Comparison of ENCODE assay signal across 8 mouse cellular contexts in genomic region chr11:66985136-66985702, GRCm38 (mm10). TPM values are rescaled to one million over a fixed set of nuclear protein-coding genes. Genes with fewer than 3 reads are reported as not detected.
A peak's percentile ranks its signal among the peaks of the same experiment; 100 is the strongest.
DNase-seq lines count a peak whose midpoint lies in the region; ATAC-seq and TF ChIP-seq lines count a peak whose summit lies in the region.

No protein-coding gene starts in this region.

- H3K27me3 ChIP-seq in Patski: peaks cover 47% of the 10 kb centered on the region
- H3K27me3 ChIP-seq in neural tube, embryonic 12.5 days (replicated peaks): no peaks in the 10 kb centered on the region

- POLR2A ChIA-PET in Patski (lab: Charles Lee): no interaction called here

- H3K36me3 ChIP-seq in neural tube, embryonic 12.5 days: no peaks in the 10 kb centered on the region

- TF ChIP-seq CTCF in Patski (IDR thresholded peaks at IDR 0.05): no peak

- peak overlapping the region; percentile 31 for H3K4me3 ChIP-seq in neural tube, embryonic 12.5 days

- WGBS in large intestine, adult 2 months: 4% methylated on average over 11 of the region's 11 CpGs
- 35% methylated on average over 11 of the region's 11 CpGs for WGBS in neural tube, embryonic 12.5 days

- peak; percentile 56 for ATAC-seq in CD4-positive, CD25-positive, alpha-beta regulatory T cell, adult 4 months
- ATAC-seq in Patski: peak; percentile 59
- ATAC-seq in neural tube, embryonic 12.5 days (ENCODE audit: low FRiP score, low read depth): peak; percentile 11; the same call in 1 of the 2 replicates

- CTCF ChIA-PET in Patski (lab: Charles Lee): interaction anchor here (0.8 to 1.7 kb wide), 8 partner anchors 10 to 125 kb away, joined by 3 to 4 read pairs (median 3); no protein-coding TSS in a partner anchor

- in situ Hi-C loops in Patski (cut with MboI; ENCODE audit: low pct_unique_long_range_greater_than_20kb): no loop called here

- H3K9ac ChIP-seq in neural tube, embryonic 12.5 days: peak overlapping the region; percentile 56

- peak overlapping the region; percentile 64 for H3K4me2 ChIP-seq in neural tube, embryonic 12.5 days (replicated peaks)

- intact Hi-C loops in left cerebral cortex, postnatal 4 days (cut with DNase I): loop anchor here (2.0 kb wide), 1 partner anchor 78 kb away; no protein-coding TSS in a partner anchor

- peaks cover 19% of the 10 kb centered on the region for H3K4me1 ChIP-seq in neural tube, embryonic 12.5 days

- DNase-seq in Patski (ENCODE audit: low read depth, low spot score): no peak
- DNase-seq in heart, postnatal 4 days: peak; percentile 24
- DNase-seq in large intestine, adult 2 months (ENCODE audit: low read depth, low spot score): peak; percentile 37
- DNase-seq in left cerebral cortex, postnatal 4 days: no peak
- no peak for DNase-seq in frontal cortex, postnatal 36 days (ENCODE audit: low spot score in 2 of 2)
- DNase-seq in right cerebral cortex, adult 2 months (ENCODE audit: low spot score in 2 of 2): no peak

- no peak overlapping the region for H3K27ac ChIP-seq in neural tube, embryonic 12.5 days

- no peaks in the 10 kb centered on the region for H3K9me3 ChIP-seq in neural tube, embryonic 12.5 days

RNA-seq across cellular contexts. Expression of gene Tmem238l, which starts 28.8 kb away (rescaled TPM):
- polyA plus RNA-seq in CD4-positive, CD25-positive, alpha-beta regulatory T cell, adult 4 months (2017; shearing (Covaris generic)): not detected
- polyA plus RNA-seq in Patski (2021): not detected
- total RNA-seq in heart, postnatal 4 days (2021): under 1 TPM; 0.34 to 0.52 TPM
- polyA plus RNA-seq in large intestine, adult 2 months (2012; rRNA removed): 242 and 363 TPM in 2 replicates
- polyA plus RNA-seq in neural tube, embryonic 12.5 days (2016; fragmentation: Nextera tagmentation; extraction: Ambion mirVana): not detected in 2 replicates
- total RNA-seq in left cerebral cortex, postnatal 4 days (2021): not detected

RNA-seq across cellular contexts. Expression of gene Tmem220, which starts 39.7 kb away (rescaled TPM):
- 1 to 10 TPM; 1.6 to 1.9 TPM for polyA plus RNA-seq in CD4-positive, CD25-positive, alpha-beta regulatory T cell, adult 4 months (2017; shearing (Covaris generic))
- polyA plus RNA-seq in Patski (2021): 6.6 TPM
- total RNA-seq in heart, postnatal 4 days (2021): 1 to 10 TPM; 1.2 to 1.5 TPM
- polyA plus RNA-seq in large intestine, adult 2 months (2012; rRNA removed): 5.3 and 7.6 TPM in 2 replicates
- polyA plus RNA-seq in neural tube, embryonic 12.5 days (2016; fragmentation: Nextera tagmentation; extraction: Ambion mirVana): 0.61 and 1.1 TPM in 2 replicates
- total RNA-seq in left cerebral cortex, postnatal 4 days (2021): under 1 TPM; 0.52 to 0.74 TPM

Comparison
In these comparisons a context has a peak if more than half of its experiments do, and no peak if none do; other contexts are left out.
1. DNase-seq: peak in heart, postnatal 4 days (single experiment) and large intestine, adult 2 months (single experiment); none in Patski (single experiment), left cerebral cortex, postnatal 4 days (single experiment), frontal cortex, postnatal 36 days (0 of 2) and right cerebral cortex, adult 2 months (0 of 2).
2. RNA of gene Tmem238l, which starts 28.8 kb away (polyA plus RNA-seq): 242 to 363 TPM in large intestine, adult 2 months; not detected in neural tube, embryonic 12.5 days, not detected in Patski (single experiment) and not detected in CD4-positive, CD25-positive, alpha-beta regulatory T cell, adult 4 months; every median in the first group is over 100 times any median in the second.
3. Peak in every context shown above with its lines, with median percentiles within 50 percentile points of each other: ATAC-seq.